Mouse (Mus musculus) ES-Bruce4 (cell line): ENCODE results near the gene Nusap1.

Source experiments
- CTCF ChIP-seq: IDR thresholded peaks from one replicate; pipeline ENCODE4 v1.8.1; 2011; ENCODE audit warnings: low read depth, low read length
- POLR2A ChIP-seq: IDR thresholded peaks from one replicate; pipeline ENCODE4 v1.8.1; 2011; ENCODE audit warnings: low read length; ENCODE audit not compliant: insufficient read depth

- TF ChIP-seq CTCF, result no peak
- no peak for TF ChIP-seq POLR2A
Measured at GRCm38 (mm10) chr2:119583439-119583838, 34.7 kb upstream of the Nusap1 start.
